Mouse (Mus musculus): ENCODE measurements around the gene Cxcr5. TPM values are rescaled to one million over a fixed set of nuclear protein-coding genes. Genes with fewer than 3 reads are reported as not detected.

Gene Cxcr5
- polyA plus RNA-seq, 1 experiment, result not detected

- Histone ChIP-seq H3K4me3 (ENCODE audit: insufficient read depth, low read depth, low read length) (no peak overlapping the region), H3K4me1 (ENCODE audit: control insufficient read depth, insufficient read depth, low read length) (no peaks in the 10 kb centered on the region), H3K27ac (ENCODE audit: insufficient read depth, low read depth, low read length) (no peak overlapping the region)
- TF ChIP-seq CTCF (IDR thresholded peaks at IDR 0.05; ENCODE audit: insufficient read depth, low read depth, low read length) (no peak), POLR2A (IDR thresholded peaks at IDR 0.05; ENCODE audit: insufficient read depth, low read depth, low read length) (no peak)
- 81% methylated on average over 8 of the region's 8 CpGs for WGBS
These were observed 9.5 kb downstream of the Cxcr5 start for GRCm38 (mm10) chr9:44552161-44552560.

GRCm38 (mm10) chr9:44551138-44551537 lies 10.5 kb downstream of the Cxcr5 start:
- TF ChIP-seq CTCF (IDR thresholded peaks at IDR 0.05; ENCODE audit: insufficient read depth, low read depth, low read length), result no peak
- no peak for TF ChIP-seq POLR2A (IDR thresholded peaks at IDR 0.05; ENCODE audit: insufficient read depth, low read depth, low read length)

GRCm38 (mm10) chr9:44548412-44549152 lies 13.1 kb downstream of the Cxcr5 start:
- WGBS, result 93% methylated on average over 8 of the region's 8 CpGs
- Histone ChIP-seq H3K4me1 (ENCODE audit: control insufficient read depth, insufficient read depth, low read length) (no peaks in the 10 kb centered on the region), H3K27ac (ENCODE audit: insufficient read depth, low read depth, low read length) (no peak overlapping the region), H3K4me3 (ENCODE audit: insufficient read depth, low read depth, low read length) (no peak overlapping the region)
- TF ChIP-seq POLR2A (IDR thresholded peaks at IDR 0.05; ENCODE audit: insufficient read depth, low read depth, low read length), result no peak
- TF ChIP-seq CTCF (IDR thresholded peaks at IDR 0.05; ENCODE audit: insufficient read depth, low read depth, low read length), result no peak

More at GRCm38 (mm10) chr9:44551138-44551537, 10.5 kb downstream of the Cxcr5 start:
- Histone ChIP-seq H3K27ac (ENCODE audit: insufficient read depth, low read depth, low read length) (no peak overlapping the region), H3K4me3 (ENCODE audit: insufficient read depth, low read depth, low read length) (no peak overlapping the region), H3K4me1 (ENCODE audit: control insufficient read depth, insufficient read depth, low read length) (no peaks in the 10 kb centered on the region)
- 87% methylated on average over 10 of the region's 10 CpGs for WGBS

- WGBS, result 93% methylated on average over 3 of the region's 3 CpGs
- Histone ChIP-seq H3K4me3 (ENCODE audit: insufficient read depth, low read depth, low read length) (no peak overlapping the region), H3K4me1 (ENCODE audit: control insufficient read depth, insufficient read depth, low read length) (no peaks in the 10 kb centered on the region), H3K27ac (ENCODE audit: insufficient read depth, low read depth, low read length) (no peak overlapping the region)
- TF ChIP-seq CTCF (IDR thresholded peaks at IDR 0.05; ENCODE audit: insufficient read depth, low read depth, low read length), result no peak
- TF ChIP-seq POLR2A (IDR thresholded peaks at IDR 0.05; ENCODE audit: insufficient read depth, low read depth, low read length), result no peak
These were observed 16.7 kb downstream of the Cxcr5 start for GRCm38 (mm10) chr9:44544986-44545385.

- no peak for TF ChIP-seq POLR2A (IDR thresholded peaks at IDR 0.05; ENCODE audit: insufficient read depth, low read depth, low read length)
- TF ChIP-seq CTCF (IDR thresholded peaks at IDR 0.05; ENCODE audit: insufficient read depth, low read depth, low read length), result no peak
- H3K4me3 ChIP-seq (ENCODE audit: insufficient read depth, low read depth, low read length), result no peak overlapping the region
- 90% methylated on average over 4 of the region's 4 CpGs for WGBS
These were observed 19.3 kb downstream of the Cxcr5 start for GRCm38 (mm10) chr9:44542364-44542763.

DNA sequence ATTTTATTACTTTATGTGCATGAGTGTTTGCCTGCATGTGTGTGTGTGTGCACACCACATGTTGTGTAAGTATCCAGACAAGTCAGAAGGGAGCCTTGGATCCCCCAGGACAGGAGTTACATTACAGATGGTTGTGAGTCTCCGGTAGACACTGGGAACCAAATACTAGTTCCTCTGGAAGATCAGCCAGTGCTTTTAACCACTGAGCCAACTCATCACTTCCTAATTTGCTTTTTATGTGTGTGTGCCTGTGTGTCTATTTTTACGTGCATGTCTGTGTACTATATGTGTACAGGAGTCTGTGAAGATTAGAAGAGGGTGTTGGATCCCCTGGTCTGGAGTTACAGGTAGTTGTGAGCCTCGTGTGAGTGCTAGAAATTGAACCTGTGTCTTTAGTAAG lies 21.0 kb downstream of the Cxcr5 start:
- no peak for TF ChIP-seq POLR2A (IDR thresholded peaks at IDR 0.05; ENCODE audit: insufficient read depth, low read depth, low read length)
- TF ChIP-seq CTCF (IDR thresholded peaks at IDR 0.05; ENCODE audit: insufficient read depth, low read depth, low read length), result no peak
- Histone ChIP-seq H3K4me3 (ENCODE audit: insufficient read depth, low read depth, low read length) (no peak overlapping the region), H3K4me1 (ENCODE audit: control insufficient read depth, insufficient read depth, low read length) (no peaks in the 10 kb centered on the region; the same call in 1 of the 2 replicates), H3K27ac (ENCODE audit: insufficient read depth, low read depth, low read length) (no peak overlapping the region)
- WGBS, result 89% methylated on average over 3 of the region's 3 CpGs

More at GRCm38 (mm10) chr9:44542364-44542763, 19.3 kb downstream of the Cxcr5 start:
- Histone ChIP-seq H3K27ac (ENCODE audit: insufficient read depth, low read depth, low read length) (no peak overlapping the region), H3K4me1 (ENCODE audit: control insufficient read depth, insufficient read depth, low read length) (no peaks in the 10 kb centered on the region; the same call in 1 of the 2 replicates)

GRCm38 (mm10) chr9:44539816-44540421 lies 21.8 kb downstream of the Cxcr5 start:
- Histone ChIP-seq H3K27ac (ENCODE audit: insufficient read depth, low read depth, low read length) (no peak overlapping the region), H3K4me3 (ENCODE audit: insufficient read depth, low read depth, low read length) (no peak overlapping the region), H3K4me1 (ENCODE audit: control insufficient read depth, insufficient read depth, low read length) (no peaks in the 10 kb centered on the region; the same call in 1 of the 2 replicates)
- no peak for TF ChIP-seq POLR2A (IDR thresholded peaks at IDR 0.05; ENCODE audit: insufficient read depth, low read depth, low read length)
- TF ChIP-seq CTCF (IDR thresholded peaks at IDR 0.05; ENCODE audit: insufficient read depth, low read depth, low read length), result no peak
- WGBS, result 60% methylated on average over 2 of the region's 2 CpGs

DNA sequence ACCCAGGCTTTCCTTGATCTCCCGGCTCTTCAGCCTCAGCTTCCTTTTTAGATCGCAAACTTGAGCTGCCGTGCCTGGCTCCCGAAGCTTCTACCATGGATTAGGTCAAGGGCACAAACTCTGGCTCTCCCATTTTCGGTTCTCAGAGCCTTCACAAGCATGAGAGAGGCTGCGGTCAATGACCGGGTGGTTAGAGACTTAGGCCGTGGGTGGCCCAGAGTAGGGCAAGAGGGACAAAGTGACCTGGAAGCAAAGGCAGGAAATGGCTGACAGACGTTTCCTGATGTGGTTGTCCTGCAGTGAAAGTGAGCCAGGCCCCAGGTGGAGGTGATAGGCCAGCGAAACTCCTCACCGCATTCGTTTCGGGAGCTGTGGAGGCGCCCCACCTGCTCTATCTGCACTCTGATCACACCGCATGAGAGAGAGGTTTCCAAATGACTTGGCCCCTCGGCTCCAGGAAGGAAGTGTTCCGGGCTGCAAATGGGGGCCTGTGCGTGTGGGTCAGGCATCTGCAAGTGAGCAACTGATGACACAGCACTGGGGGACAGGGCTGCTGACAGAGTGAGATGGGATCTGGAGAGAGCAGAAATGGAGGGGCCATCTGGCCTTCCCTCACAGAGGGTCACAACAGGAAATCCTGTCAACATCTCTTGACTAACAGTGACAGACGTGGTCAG lies 23.9 kb downstream of the Cxcr5 start:
- Histone ChIP-seq H3K27ac (ENCODE audit: insufficient read depth, low read depth, low read length) (no peak overlapping the region), H3K4me1 (ENCODE audit: control insufficient read depth, insufficient read depth, low read length) (no peaks in the 10 kb centered on the region; the same call in 1 of the 2 replicates), H3K4me3 (ENCODE audit: insufficient read depth, low read depth, low read length) (no peak overlapping the region)
- WGBS, result 83% methylated on average over 19 of the region's 19 CpGs
- TF ChIP-seq POLR2A (IDR thresholded peaks at IDR 0.05; ENCODE audit: insufficient read depth, low read depth, low read length) (no peak), CTCF (IDR thresholded peaks at IDR 0.05; ENCODE audit: insufficient read depth, low read depth, low read length) (no peak)

Measured in olfactory bulb, adult 2 months (tissue).